Mouse (Mus musculus) lung, embryonic 16.5 days (tissue): ENCODE results near the gene Spryd3. TPM values are rescaled to one million over a fixed set of nuclear protein-coding genes. Genes with fewer than 3 reads are reported as not detected.
A peak's percentile ranks its signal among the peaks of the same experiment; 100 is the strongest.

Experiments
- ATAC-seq: fragments of 200-750 bp; cut with Nextera tagmentation; 2 replicates; pipeline ENCODE4 v1.8.0; 2017; ENCODE audit warnings: low read depth, mild to moderate bottlenecking, moderate library complexity
- H3K27ac ChIP-seq: fragments of 300-500 bp; sonication (generic); 2 replicates; pipeline ENCODE4 v1.5.1; 2014; ENCODE audit warnings: mild to moderate bottlenecking, control low read depth, low read length
- H3K27me3 ChIP-seq: fragments of 300-500 bp; sonication (generic); 2 replicates; pipeline ENCODE4 v1.6.1; 2014; ENCODE audit warnings: low read depth, low read length, mixed read lengths; ENCODE audit not compliant: control insufficient read depth, insufficient read depth
- H3K36me3 ChIP-seq: fragments of 300-500 bp; sonication (generic); 2 replicates; pipeline ENCODE4 v1.6.1; 2014; ENCODE audit warnings: low read length; ENCODE audit not compliant: control insufficient read depth, insufficient read depth
- H3K4me1 ChIP-seq: fragments of 300-500 bp; sonication (generic); replicated peaks from 2 replicates; pipeline ENCODE4 v1.6.1; 2014; ENCODE audit warnings: low read length, mixed read lengths; ENCODE audit not compliant: control insufficient read depth, insufficient read depth
- H3K4me2 ChIP-seq: fragments of 300-500 bp; sonication (generic); 2 replicates; pipeline ENCODE4 v1.6.1; 2014; ENCODE audit warnings: low read depth, low read length, control low read depth
- H3K4me3 ChIP-seq: fragments of 300-500 bp; sonication (generic); 2 replicates; pipeline ENCODE4 v1.5.1; 2014; ENCODE audit warnings: mild to moderate bottlenecking, low read length, control low read depth
- H3K9ac ChIP-seq: fragments of 300-500 bp; sonication (generic); 2 replicates; pipeline ENCODE4 v1.6.1; 2014; ENCODE audit warnings: low read length, control low read depth
- H3K9me3 ChIP-seq: fragments of 300-500 bp; sonication (generic); 2 replicates; pipeline ENCODE4 v1.6.1; 2016; ENCODE audit warnings: low read length; ENCODE audit not compliant: control insufficient read depth
- WGBS: fragments of 180-500 bp; shearing (Covaris S2); extraction: QIAGEN DNeasy Blood & Tissue Kit; methylation state at CpG from one replicate; pipeline ENCODE4 v1.1.7; 2014; 5-methylcytosine and 5-hydroxymethylcytosine counted together
- polyA plus RNA-seq: library from polyadenylated mRNA; unstranded; fragments of >200 nt; fragmentation: Nextera tagmentation; extraction: Ambion mirVana; gene quantifications from 2 replicates; pipeline ENCODE4 v1.2.1, GENCODE M21; 2015

Spryd3 gene
- polyA plus RNA-seq, 1 experiment from 2014 or later: 22.7 TPM

GRCm38 (mm10) chr15:102112181-102112580 is 23.9 kb downstream of the Spryd3 start:
- Histone ChIP-seq H3K9ac (no peak overlapping the region), H3K4me1 (peaks cover 26% of the 10 kb centered on the region), H3K36me3 (peaks cover 60% of the 10 kb centered on the region), H3K9me3 (no peaks in the 10 kb centered on the region), H3K4me3 (no peak overlapping the region), H3K27me3 (no peaks in the 10 kb centered on the region), H3K27ac (no peak overlapping the region), H3K4me2 (no peak overlapping the region)
- 92% methylated on average over 6 of the region's 6 CpGs for WGBS
- ATAC-seq: no peak

GRCm38 (mm10) chr15:102111495-102111829 is 24.6 kb downstream of the Spryd3 start:
- H3K9me3 ChIP-seq: no peaks in the 10 kb centered on the region
- H3K9ac ChIP-seq: no peak overlapping the region
- no peak overlapping the region for H3K4me3 ChIP-seq
- H3K4me2 ChIP-seq: no peak overlapping the region
- no peaks in the 10 kb centered on the region for H3K27me3 ChIP-seq
- H3K27ac ChIP-seq: no peak overlapping the region
- H3K36me3 ChIP-seq: peaks cover 55% of the 10 kb centered on the region
- 80% methylated on average over 11 of the region's 11 CpGs for WGBS
- no peak for ATAC-seq
- peaks cover 27% of the 10 kb centered on the region for H3K4me1 ChIP-seq

- H3K4me2 ChIP-seq: no peak overlapping the region
- no peaks in the 10 kb centered on the region for H3K9me3 ChIP-seq
- ATAC-seq: no peak
- H3K4me3 ChIP-seq: no peak overlapping the region
- no peak overlapping the region for H3K27ac ChIP-seq
- no peaks in the 10 kb centered on the region for H3K27me3 ChIP-seq
- H3K9ac ChIP-seq: no peak overlapping the region
- WGBS: 74% methylated on average over 29 of the region's 29 CpGs
- peaks cover 27% of the 10 kb centered on the region for H3K4me1 ChIP-seq
- peaks cover 49% of the 10 kb centered on the region for H3K36me3 ChIP-seq
Observed at GRCm38 (mm10) chr15:102110701-102111494, 25.1 kb downstream of the Spryd3 start.

DNA sequence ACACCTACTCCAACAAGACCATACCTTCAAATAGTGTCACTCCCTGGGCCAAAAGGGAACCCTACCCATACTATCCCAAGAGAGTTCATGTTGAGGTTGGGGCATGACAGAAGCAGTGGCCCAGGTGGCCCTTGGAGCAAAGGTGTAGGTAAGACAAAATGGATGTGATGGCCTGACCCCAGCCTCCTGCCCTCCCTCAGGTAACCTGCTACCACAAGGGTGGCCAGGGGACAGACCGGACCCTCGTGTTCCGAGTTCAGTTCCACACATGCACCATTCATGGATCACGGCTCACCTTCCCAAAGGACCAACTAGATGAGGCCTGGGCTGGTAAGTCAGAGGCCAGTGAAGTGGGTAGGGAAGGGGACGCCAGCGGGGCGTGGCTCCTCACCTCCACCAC is 25.8 kb downstream of the Spryd3 start:
- no peak overlapping the region for H3K4me2 ChIP-seq
- H3K36me3 ChIP-seq: peaks cover 44% of the 10 kb centered on the region
- H3K9me3 ChIP-seq: no peaks in the 10 kb centered on the region
- 91% methylated on average over 7 of the region's 7 CpGs for WGBS
- H3K9ac ChIP-seq: no peak overlapping the region
- no peak for ATAC-seq
- peaks cover 31% of the 10 kb centered on the region for H3K4me1 ChIP-seq
- no peak overlapping the region for H3K27ac ChIP-seq
- H3K27me3 ChIP-seq: no peaks in the 10 kb centered on the region
- H3K4me3 ChIP-seq: no peak overlapping the region

DNA sequence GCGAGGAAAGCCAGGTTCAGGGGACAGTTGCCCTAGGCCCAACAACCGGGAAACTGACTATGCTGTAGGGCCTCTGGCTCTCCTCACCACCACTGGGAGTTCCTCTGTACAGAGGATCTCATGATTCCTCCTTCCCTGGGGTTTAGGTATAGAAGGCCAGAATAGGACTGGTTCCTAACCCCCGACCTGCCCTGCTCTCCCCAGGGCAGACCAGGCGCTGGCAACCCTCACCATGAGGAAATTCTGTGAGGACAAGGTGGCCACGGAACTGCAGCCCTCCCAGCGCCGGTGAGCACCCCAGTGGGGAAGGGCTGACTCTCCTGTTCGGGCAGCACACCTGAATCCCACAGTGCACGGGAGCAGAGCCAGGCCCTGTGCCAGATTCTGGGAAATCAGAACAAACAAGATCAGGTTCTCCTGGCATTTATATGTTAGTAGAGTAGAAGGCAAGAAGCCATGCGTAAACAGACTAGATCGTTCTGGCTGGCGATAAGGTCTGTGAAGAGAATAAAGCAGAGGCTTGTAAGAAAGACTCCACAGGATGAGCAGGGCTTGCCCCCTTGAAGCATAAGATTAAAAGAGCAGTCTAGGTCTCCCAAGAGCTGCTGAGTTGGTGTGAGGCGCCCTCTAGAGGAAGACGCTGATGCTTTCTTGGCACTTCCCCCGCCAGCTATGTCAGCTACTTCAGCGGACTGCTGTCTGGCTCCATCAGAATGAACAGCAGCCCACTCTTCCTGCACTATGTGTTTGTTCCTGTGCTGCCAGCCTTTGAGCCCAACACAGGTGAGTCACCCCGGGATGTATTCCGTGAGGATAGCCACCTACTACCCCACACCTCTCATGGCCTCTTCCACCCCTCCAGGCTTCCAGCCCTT is 27.1 kb downstream of the Spryd3 start:
- no peak overlapping the region for H3K9ac ChIP-seq
- H3K9me3 ChIP-seq: no peaks in the 10 kb centered on the region
- WGBS: 50% methylated on average over 18 of the region's 18 CpGs
- ATAC-seq: peak; percentile 20; the same call in 1 of the 2 replicates
- no peak overlapping the region for H3K4me3 ChIP-seq
- peaks cover 41% of the 10 kb centered on the region for H3K36me3 ChIP-seq
- H3K4me2 ChIP-seq: no peak overlapping the region
- H3K27me3 ChIP-seq: no peaks in the 10 kb centered on the region
- peak overlapping the region; percentile 4; the same call in 1 of the 2 replicates for H3K27ac ChIP-seq
- peaks cover 45% of the 10 kb centered on the region for H3K4me1 ChIP-seq

DNA sequence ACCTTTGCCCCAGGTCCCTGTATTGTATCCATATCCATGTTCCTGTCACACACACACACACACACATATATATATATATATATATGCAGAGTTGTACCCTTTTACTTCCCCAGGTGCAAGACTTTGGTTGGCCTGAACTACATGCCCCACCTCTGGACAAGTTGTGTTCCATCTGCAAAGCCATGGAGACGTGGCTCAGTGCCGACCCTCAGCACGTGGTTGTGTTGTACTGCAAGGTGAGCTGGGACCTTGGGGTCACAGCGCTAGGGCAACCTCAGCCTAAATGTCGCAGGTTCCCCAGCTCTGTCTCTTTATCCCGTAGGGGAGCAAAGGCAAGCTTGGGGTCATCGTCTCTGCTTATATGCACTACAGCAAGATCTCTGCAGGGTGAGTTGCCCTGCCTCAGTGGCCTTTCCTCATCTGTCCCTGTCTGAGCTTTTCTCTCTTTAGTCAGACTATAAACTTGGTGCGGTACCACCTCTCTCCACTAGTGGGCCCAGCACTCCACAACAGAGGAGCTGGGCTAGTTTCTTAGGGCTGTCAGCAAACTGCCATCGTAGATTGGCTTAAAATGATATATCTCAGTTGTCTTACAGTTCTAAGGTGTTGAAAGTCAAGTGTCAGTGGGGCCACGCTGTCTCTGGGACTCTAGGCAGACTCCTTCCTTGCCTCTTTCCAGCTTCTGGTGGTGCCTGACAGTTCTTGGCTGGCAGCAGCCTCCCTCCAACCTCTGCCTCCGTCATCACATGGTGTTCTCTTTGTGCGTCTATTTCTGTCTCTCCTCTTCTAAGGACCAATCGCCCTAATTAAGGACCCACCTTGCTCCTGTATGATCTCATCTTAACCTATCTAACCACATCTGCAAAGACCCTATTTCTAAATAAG is 28.1 kb downstream of the Spryd3 start:
- Histone ChIP-seq H3K36me3 (peaks cover 32% of the 10 kb centered on the region), H3K4me3 (no peak overlapping the region), H3K9me3 (no peaks in the 10 kb centered on the region), H3K27me3 (no peaks in the 10 kb centered on the region), H3K4me2 (no peak overlapping the region), H3K27ac (no peak overlapping the region), H3K9ac (no peak overlapping the region), H3K4me1 (peaks cover 53% of the 10 kb centered on the region)
- no peak for ATAC-seq
- WGBS: 41% methylated on average over 13 of the region's 13 CpGs

GRCm38 (mm10) chr15:102106754-102107456 is 29.1 kb downstream of the Spryd3 start:
- H3K9ac ChIP-seq: no peak overlapping the region
- H3K27me3 ChIP-seq: no peaks in the 10 kb centered on the region
- ATAC-seq: no peak
- peak overlapping the region; percentile 33 for H3K4me2 ChIP-seq
- peaks cover 63% of the 10 kb centered on the region for H3K4me1 ChIP-seq
- H3K4me3 ChIP-seq: 0 out of 2 replicates have a peak overlapping the region, but pooled peaks have one; percentile 6
- peaks cover 22% of the 10 kb centered on the region for H3K36me3 ChIP-seq
- 33% methylated on average over 38 of the region's 38 CpGs for WGBS
- H3K9me3 ChIP-seq: no peaks in the 10 kb centered on the region
- no peak overlapping the region for H3K27ac ChIP-seq

GRCm38 (mm10) chr15:102105764-102106730 is 30.0 kb downstream of the Spryd3 start:
- Histone ChIP-seq H3K4me3 (peak overlapping the region; percentile 0; the same call in 1 of the 2 replicates), H3K9ac (peak overlapping the region; percentile 42), H3K9me3 (no peaks in the 10 kb centered on the region), H3K27me3 (no peaks in the 10 kb centered on the region), H3K36me3 (peaks cover 17% of the 10 kb centered on the region), H3K4me1 (peaks cover 72% of the 10 kb centered on the region), H3K4me2 (peak overlapping the region; percentile 33), H3K27ac (peak overlapping the region; percentile 50)
- no peak for ATAC-seq
- 39% methylated on average over 18 of the region's 18 CpGs for WGBS
